Mouse (Mus musculus) mouse embryonic stem cell (cell line): ENCODE results near the gene Psapl1.

ENCODE experiments used
- in situ Hi-C, 2 experiments: fragments of 300-500 bp; cut with MboI; formaldehyde crosslinking; loops; 1 replicate in 1 of 2; 3 replicates in 1 of 2; pipeline ENCODE4 v1.14.3; 2019 to 2020; ENCODE audit warnings: low sequenced_read_pairs in 2 of 2, low pct_unique_long_range_greater_than_20kb in 1 of 2, mixed read lengths in 1 of 2; ENCODE audit not compliant: unreplicated experiment in 1 of 2

Gene Psapl1

DNA sequence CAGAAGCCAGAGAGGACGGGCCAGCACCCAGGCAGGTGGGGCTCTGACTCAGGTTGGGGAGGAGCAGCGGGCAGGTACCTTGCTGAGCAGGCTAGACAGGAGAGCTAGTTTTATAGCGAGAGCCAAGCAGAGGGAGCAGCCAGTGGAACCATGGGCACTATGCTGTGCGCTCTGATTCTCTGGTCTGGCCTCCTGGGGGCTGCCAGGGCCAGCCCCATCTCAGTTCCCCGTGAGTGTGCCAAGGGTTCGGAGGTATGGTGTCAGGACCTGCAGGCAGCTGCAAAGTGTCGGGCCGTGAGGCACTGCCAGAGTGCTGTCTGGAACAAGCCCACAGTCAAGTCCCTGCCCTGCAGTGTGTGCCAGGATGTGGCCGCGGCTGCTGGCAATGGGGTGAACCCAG is at the start of gene Psapl1:
Psapl1 (plus strand) TSS at position 106 of the 400 bp plus-strand sequence.
- in situ Hi-C loops = no loop called here

DNA sequence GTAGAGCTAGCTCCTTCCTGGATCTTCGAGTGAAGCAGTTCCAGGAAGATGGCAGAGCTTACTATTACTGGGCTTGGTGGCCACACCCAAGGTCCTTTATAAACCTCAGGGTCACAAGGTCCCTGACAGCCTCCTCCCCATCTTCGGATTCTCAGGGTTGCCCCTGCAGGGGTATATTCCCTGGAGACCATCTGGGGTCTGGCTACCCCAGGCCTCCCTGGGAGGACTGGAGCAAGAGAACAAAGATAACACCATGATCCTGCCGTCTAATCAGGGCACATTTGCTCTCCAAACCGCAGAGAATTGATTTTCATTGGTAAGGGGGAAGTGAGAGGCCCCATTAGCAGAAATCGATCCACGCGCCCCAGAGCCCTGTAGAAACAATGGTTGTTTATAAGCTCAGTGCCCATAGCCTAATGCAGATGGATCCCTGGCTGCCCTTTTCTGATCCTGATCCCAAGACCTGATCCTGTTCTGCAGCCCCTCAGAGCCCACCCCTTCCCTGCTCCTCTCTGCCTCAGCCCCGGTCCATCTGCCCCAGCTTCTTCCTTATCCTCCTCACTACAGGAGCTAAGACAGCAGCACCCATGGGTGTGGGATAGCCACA is 48.8 kb upstream of the Psapl1 start:
- in situ Hi-C loops = no loop called here

GRCm38 (mm10) chr5:36165424-36166302 is 38.2 kb upstream of the Psapl1 start:
- in situ Hi-C loops = no loop called here

GRCm38 (mm10) chr5:36166346-36167013 is 37.3 kb upstream of the Psapl1 start:
- in situ Hi-C loops = no loop called here

GRCm38 (mm10) chr5:36168963-36169650 is 34.7 kb upstream of the Psapl1 start:
- in situ Hi-C loops = no loop called here

DNA sequence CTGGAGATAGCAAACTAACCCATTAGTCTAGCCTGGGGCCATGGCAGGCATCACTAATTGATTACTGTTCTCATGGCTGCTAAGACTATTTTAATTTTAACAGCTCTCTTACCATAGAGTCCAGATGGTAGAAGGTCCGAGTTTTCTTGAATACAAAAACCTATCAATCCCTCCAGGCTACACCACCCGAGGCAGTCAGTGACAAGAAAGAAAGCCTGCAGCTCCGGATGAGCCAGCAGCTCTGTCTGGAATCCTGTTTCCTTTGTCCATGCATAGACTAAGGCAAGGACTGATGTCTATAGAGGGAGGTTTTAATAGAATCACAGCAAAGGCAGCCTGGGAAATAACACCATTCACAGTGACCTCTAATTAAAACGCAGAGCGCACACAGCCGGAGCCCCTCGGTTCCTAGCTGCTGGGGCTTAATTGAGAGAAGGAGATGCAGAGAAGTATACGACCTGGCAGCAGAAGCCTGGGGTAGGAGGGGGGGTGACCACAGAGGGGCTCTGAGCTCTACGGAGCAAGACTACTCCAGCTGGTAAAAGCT is 29.2 kb upstream of the Psapl1 start:
- in situ Hi-C loops = no loop called here

- in situ Hi-C loops = no loop called here
These were observed 27.4 kb upstream of the Psapl1 start for GRCm38 (mm10) chr5:36176409-36176808.

GRCm38 (mm10) chr5:36176873-36177272 is 26.9 kb upstream of the Psapl1 start:
- in situ Hi-C loops = no loop called here

- in situ Hi-C loops = no loop called here
These were observed 25.6 kb upstream of the Psapl1 start for GRCm38 (mm10) chr5:36178215-36178614.

DNA sequence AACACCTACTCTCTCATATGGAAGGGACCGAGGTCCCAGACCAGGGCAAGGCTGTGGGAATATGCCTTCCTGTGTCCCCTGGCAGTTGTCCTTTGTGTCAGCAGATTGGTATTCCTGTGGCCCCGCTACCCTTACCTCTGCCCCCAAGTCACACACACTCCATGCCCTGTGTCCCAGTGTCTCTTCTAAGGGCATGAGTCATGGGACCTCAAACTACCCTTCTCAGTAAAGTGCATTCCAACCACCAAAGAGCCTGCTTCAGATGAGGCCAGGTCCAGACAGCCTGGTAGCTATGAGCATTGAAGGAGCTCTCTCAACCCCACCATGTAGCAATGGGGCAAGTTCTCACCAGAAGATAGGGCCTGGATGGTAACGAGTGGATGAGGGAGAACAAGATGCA is 25.0 kb upstream of the Psapl1 start:
- in situ Hi-C loops = no loop called here

GRCm38 (mm10) chr5:36179708-36180107 is 24.1 kb upstream of the Psapl1 start:
- in situ Hi-C loops = no loop called here

GRCm38 (mm10) chr5:36182326-36182725 is 21.5 kb upstream of the Psapl1 start:
- in situ Hi-C loops = no loop called here

DNA sequence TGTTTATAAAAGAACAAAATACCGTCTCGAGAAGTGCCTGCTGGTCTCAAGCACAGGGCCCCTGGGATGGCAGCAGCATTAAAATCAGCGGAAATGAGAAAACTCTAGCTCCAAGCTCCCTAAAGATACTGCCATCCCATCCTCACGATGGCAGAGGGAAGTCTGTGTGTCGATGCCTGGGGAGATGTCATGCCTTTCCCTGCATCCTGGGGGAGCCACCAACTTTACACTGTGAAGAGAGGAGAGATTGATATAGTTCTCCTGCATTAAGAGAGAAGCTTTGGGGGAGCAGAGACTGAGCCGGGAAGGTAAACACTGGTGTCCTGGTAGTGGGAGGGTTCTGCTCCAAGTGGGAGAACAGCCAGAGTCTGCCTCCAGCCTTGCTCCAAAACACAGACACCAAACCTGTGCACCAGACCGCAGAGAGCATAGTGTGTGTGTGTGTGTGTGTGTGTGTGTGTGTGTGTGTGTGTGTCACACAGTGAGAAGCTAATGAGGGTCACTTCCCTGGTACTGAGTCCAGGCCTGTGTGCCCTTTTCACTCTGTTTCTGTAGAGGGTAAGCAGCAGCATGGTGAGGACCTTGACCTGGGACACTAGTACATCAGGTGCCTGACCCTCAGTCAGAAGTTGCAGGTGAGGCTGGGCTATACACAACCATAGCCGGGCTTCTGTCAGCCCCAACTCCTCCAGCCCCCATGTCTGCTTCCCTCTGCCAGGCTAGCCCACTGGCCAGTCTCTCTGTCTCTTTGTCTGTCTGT is 17.3 kb upstream of the Psapl1 start:
- in situ Hi-C loops = no loop called here

DNA sequence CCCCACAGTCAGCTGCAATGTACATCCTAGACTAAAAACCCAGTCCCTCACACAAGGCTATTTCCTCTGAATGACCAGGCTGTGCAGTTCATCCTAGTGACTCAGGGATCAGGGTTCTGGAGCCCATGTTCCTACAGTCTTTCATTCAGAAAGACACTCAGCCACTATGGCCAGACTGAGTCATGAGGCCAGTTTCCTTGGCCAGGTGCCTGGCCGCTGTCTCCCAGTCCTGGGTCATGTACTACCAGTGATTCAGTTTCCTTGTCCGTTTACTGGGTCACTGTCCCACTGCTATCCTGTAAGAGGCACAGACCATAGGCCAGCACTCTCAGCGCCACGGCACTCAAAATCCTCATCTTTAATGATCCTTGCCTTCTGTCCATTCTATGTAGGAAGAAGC is 15.5 kb upstream of the Psapl1 start:
- in situ Hi-C loops = no loop called here

GRCm38 (mm10) chr5:36191285-36191684 is 12.5 kb upstream of the Psapl1 start:
- in situ Hi-C loops = no loop called here

DNA sequence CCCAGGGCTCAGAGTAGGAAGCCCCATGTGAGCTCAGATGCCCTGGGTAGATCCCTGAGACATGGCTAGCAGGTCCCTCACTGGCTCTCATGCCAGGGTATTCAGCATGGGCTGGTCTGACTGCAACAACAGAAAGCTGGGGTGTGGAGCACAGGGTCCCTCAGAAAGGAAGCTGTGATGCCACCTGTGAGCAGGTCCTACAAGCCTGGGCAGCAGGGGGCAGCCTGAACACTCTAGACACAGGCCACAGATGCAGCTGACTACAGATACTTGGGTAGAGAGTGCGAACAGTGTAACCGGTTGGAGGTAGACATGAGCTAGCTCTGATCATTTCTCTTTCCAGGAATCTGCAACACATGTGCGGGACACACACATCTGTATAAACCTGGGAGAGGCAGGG is 11.9 kb upstream of the Psapl1 start:
- in situ Hi-C loops = no loop called here

- in situ Hi-C loops = no loop called here
These were observed 11.1 kb upstream of the Psapl1 start for GRCm38 (mm10) chr5:36192677-36193076.

- in situ Hi-C loops = no loop called here
These were observed 9.2 kb upstream of the Psapl1 start for GRCm38 (mm10) chr5:36194631-36195030.
